Mouse (Mus musculus): ENCODE data around the gene Prcp. TPM values are rescaled to one million over a fixed set of nuclear protein-coding genes. Genes with fewer than 3 reads are reported as not detected.
A peak's percentile ranks its signal among the peaks of the same experiment; 100 is the strongest.
"Not testable (repeated sequence)": the region's sequence is repeated elsewhere in the genome, so short reads cannot be mapped to it uniquely, and the experiment has no call there.

Gene Prcp
- polyA plus RNA-seq, 1 experiment from 2014 or later, result 30.0 TPM

DNA sequence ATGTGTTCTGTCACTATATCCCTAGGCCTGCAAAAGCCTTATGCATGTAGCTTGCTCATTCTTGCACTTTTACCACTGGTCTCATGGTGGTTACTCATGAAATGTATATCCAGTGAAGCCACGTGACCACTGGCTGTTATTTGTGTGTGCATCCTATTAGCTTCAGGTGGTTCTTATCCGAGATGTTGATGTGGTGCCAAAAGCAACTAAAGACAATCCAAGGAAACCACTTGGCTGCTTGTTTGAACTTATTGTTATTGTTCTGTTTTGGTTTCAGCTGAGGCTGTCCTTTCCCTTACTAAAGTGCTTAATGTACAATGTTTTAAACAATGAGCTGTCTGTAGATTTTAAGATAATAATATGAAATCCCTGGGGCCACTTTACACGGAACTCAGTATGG lies 85.5 kb downstream of the Prcp start:
- Histone ChIP-seq H3K27me3 (replicated peaks; ENCODE audit: insufficient read depth, low read length) (no peaks in the 10 kb centered on the region), H3K9ac (replicated peaks; ENCODE audit: low read depth) (no peak overlapping the region), H3K4me2 (replicated peaks; ENCODE audit: low read depth, low read length) (no peak overlapping the region), H3K27ac (ENCODE audit: low read length) (no peak overlapping the region), H3K4me3 (ENCODE audit: low read depth, low read length) (no peak overlapping the region), H3K36me3 (ENCODE audit: insufficient read depth, low read length) (no peaks in the 10 kb centered on the region), H3K9me3 (ENCODE audit: low read length) (no peaks in the 10 kb centered on the region), H3K4me1 (ENCODE audit: insufficient read depth, low read depth, low read length) (no peaks in the 10 kb centered on the region)
- WGBS, result 42% methylated on average over 3 of the region's 3 CpGs
- ATAC-seq, result peak; percentile 44
- peak; percentile 46 for DNase-seq (ENCODE audit: low spot score)
- TF ChIP-seq CTCF (IDR thresholded peaks at IDR 0.05) (no peak), EP300 (IDR thresholded peaks at IDR 0.05) (no peak)

DNA sequence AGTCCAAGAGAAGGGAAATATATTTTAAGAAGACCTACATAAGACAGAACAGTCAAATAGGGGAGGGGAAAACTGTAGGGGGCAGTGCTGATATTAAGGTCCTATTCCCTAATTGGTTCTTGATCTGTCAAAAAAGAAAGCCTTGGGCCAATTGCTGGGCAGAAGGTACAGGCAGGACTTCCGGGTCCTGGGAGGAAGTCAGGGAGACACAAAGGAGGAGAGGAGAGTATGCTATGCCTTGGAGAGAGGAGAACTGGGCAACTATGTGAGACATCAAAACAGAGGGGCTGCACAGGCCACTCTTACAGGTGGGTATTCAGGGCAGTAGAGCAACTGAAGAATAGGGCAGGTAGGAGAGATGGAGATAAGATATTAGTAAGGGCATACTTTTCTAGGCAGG lies 87.6 kb downstream of the Prcp start:
- ATAC-seq, result no peak
- H3K4me3 ChIP-seq (ENCODE audit: low read depth, low read length), result no peak overlapping the region
- H3K9ac ChIP-seq (replicated peaks; ENCODE audit: low read depth), result no peak overlapping the region
- no peaks in the 10 kb centered on the region for H3K27me3 ChIP-seq (replicated peaks; ENCODE audit: insufficient read depth, low read length)
- H3K4me2 ChIP-seq (replicated peaks; ENCODE audit: low read depth, low read length), result no peak overlapping the region
- H3K36me3 ChIP-seq (ENCODE audit: insufficient read depth, low read length), result no peaks in the 10 kb centered on the region
- WGBS, result 38% methylated on average over 1 of the region's 1 CpGs
- no peaks in the 10 kb centered on the region for H3K4me1 ChIP-seq (ENCODE audit: insufficient read depth, low read depth, low read length)
- H3K9me3 ChIP-seq (ENCODE audit: low read length), result no peaks in the 10 kb centered on the region
- no peak for DNase-seq (ENCODE audit: low spot score)
- H3K27ac ChIP-seq (ENCODE audit: low read length), result no peak overlapping the region
- no peak for TF ChIP-seq CTCF (IDR thresholded peaks at IDR 0.05)
- no peak for TF ChIP-seq EP300 (IDR thresholded peaks at IDR 0.05)

DNA sequence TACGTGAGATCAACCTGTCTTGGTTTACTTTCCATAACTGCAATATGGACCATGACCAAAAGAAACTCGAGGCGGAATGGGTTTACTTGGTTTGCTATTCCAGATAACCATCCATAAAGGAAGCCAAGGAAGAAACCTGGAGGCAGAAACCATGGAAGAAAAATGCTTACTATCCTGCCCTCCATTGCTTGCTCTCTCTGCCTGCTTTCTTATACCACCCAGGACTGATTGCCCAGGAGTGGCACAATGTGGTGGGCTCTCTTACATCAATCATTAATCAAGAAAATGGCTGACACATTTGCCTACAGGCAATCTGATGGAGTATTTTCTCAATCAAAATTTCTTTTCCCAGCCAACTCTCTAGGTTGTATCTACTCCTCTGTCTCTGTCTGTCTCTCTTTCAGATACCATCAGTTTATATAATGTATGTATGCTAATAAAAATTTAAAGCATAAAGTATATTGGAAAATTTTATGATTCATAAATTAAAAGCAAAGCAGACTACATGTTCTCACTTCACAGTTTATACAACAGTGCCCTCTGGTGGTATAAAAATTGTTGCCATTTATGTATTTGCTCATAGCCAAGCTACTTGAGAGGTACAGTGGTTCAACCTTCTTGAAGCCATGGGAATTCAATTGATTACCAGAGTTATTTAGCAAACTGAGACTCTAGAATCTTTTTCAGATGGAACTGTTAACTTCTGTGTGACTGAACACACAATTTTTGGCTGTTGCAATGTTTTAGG lies 90.7 kb downstream of the Prcp start:
- H3K4me1 ChIP-seq (ENCODE audit: insufficient read depth, low read depth, low read length), result no peaks in the 10 kb centered on the region
- H3K27ac ChIP-seq (ENCODE audit: low read length), result no peak overlapping the region
- no peaks in the 10 kb centered on the region for H3K27me3 ChIP-seq (replicated peaks; ENCODE audit: insufficient read depth, low read length)
- WGBS, result 65% methylated on average over 3 of the region's 3 CpGs
- no peak overlapping the region for H3K4me2 ChIP-seq (replicated peaks; ENCODE audit: low read depth, low read length)
- H3K4me3 ChIP-seq (ENCODE audit: low read depth, low read length), result no peak overlapping the region
- TF ChIP-seq EP300 (IDR thresholded peaks at IDR 0.05), result no peak
- peak; percentile 75 for TF ChIP-seq CTCF (IDR thresholded peaks at IDR 0.05)
- no peak overlapping the region for H3K9ac ChIP-seq (replicated peaks; ENCODE audit: low read depth)
- H3K36me3 ChIP-seq (ENCODE audit: insufficient read depth, low read length), result no peaks in the 10 kb centered on the region
- DNase-seq (ENCODE audit: low spot score) (peak; percentile 72), ATAC-seq (no peak)
- H3K9me3 ChIP-seq (ENCODE audit: low read length), result no peaks in the 10 kb centered on the region

DNA sequence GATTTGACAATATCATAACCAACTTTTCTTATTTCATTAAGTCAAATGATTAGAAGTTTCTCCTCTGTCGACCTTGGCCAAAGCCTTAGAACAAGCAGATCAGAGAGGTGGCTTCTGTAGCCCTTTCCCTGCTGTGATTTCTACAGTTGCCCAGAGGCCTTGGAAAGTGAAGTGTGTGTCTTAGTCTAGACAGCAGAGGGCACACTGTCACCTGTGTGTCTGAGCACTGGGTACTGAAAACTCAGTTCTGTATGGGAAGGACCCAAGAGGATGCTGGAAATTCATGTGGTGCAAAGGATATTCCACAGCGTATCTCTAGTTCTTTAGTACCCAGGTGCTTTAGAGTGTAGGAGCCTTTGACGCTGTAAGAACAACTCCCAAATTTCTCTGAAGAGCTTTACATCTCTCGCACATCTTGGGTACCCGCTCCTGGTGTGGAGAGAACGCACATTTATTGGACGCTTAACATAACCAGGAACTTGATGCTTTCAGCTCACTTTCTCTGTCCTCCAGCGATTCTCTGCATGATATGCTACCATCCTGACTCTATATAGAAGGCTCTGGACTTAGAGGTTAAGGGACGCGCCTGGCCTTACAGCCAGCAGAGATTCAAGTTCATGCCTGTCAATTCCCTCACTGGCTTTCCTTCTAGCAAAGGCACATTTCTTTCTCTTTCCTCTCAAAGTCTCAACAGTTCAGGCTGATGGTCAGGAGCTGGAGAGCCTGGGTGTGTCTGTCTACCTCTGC lies 93.3 kb downstream of the Prcp start:
- peak; percentile 32 for DNase-seq (ENCODE audit: low spot score)
- peak; percentile 70 for TF ChIP-seq CTCF (IDR thresholded peaks at IDR 0.05)
- TF ChIP-seq EP300 (IDR thresholded peaks at IDR 0.05), result no peak
- 66% methylated on average over 10 of the region's 10 CpGs for WGBS
- Histone ChIP-seq H3K27ac (ENCODE audit: low read length) (no peak overlapping the region), H3K4me2 (replicated peaks; ENCODE audit: low read depth, low read length) (no peak overlapping the region), H3K36me3 (ENCODE audit: insufficient read depth, low read length) (no peaks in the 10 kb centered on the region), H3K27me3 (replicated peaks; ENCODE audit: insufficient read depth, low read length) (no peaks in the 10 kb centered on the region), H3K4me3 (ENCODE audit: low read depth, low read length) (no peak overlapping the region), H3K4me1 (ENCODE audit: insufficient read depth, low read depth, low read length) (no peaks in the 10 kb centered on the region), H3K9me3 (ENCODE audit: low read length) (no peaks in the 10 kb centered on the region), H3K9ac (replicated peaks; ENCODE audit: low read depth) (no peak overlapping the region)
- no peak for ATAC-seq

DNA sequence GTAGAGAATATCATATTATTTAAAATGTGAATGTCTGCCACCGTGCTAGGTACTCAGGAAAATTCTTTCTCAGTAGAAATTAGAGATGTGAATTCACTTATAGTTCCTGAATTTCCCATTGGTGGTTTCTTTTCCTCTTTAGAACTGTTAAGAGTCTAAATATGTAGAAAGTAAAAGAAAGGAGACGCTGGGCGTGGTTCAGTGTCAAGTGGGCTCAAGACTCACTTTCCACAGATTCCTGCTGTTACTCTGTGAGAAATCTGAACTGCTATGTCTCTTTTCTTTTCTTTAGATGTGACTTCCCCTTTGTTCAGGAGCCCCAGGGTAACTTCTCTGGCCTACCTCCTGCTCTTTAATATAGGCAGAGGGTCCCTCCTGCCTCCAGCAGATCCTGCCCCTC lies 103.2 kb downstream of the Prcp start:
- no peak overlapping the region for H3K27ac ChIP-seq (ENCODE audit: low read length)
- ATAC-seq (no peak), DNase-seq (ENCODE audit: low spot score) (peak; percentile 8)
- TF ChIP-seq EP300 (IDR thresholded peaks at IDR 0.05) (no peak), CTCF (IDR thresholded peaks at IDR 0.05) (no peak)
- no peaks in the 10 kb centered on the region for H3K27me3 ChIP-seq (replicated peaks; ENCODE audit: insufficient read depth, low read length)
- H3K9ac ChIP-seq (replicated peaks; ENCODE audit: low read depth), result no peak overlapping the region
- H3K36me3 ChIP-seq (ENCODE audit: insufficient read depth, low read length), result no peaks in the 10 kb centered on the region
- no peaks in the 10 kb centered on the region for H3K9me3 ChIP-seq (ENCODE audit: low read length)
- no peaks in the 10 kb centered on the region for H3K4me1 ChIP-seq (ENCODE audit: insufficient read depth, low read depth, low read length)
- no peak overlapping the region for H3K4me3 ChIP-seq (ENCODE audit: low read depth, low read length)
- 55% methylated on average over 3 of the region's 3 CpGs for WGBS
- H3K4me2 ChIP-seq (replicated peaks; ENCODE audit: low read depth, low read length), result no peak overlapping the region

DNA sequence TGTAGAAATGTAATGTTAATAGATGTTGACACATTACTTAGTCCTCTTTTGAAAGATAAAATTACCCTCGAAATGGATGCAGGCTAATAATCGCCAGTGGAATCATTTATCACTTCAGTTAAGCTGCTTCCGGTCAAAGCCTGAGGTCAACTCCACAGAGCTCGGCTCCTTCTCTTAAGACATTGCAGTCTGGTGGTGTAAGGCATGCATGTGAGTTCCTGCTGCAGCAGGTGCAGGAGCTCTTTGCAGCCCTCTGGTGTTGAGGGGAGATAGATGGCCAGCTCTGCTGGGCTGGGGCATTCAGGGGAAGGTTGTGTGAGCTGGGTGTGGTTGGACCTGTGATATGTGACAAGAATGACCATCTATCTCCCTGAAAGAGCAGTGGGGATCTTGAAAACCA lies 104.0 kb downstream of the Prcp start:
- Histone ChIP-seq H3K36me3 (ENCODE audit: insufficient read depth, low read length) (no peaks in the 10 kb centered on the region), H3K27me3 (replicated peaks; ENCODE audit: insufficient read depth, low read length) (no peaks in the 10 kb centered on the region), H3K4me1 (ENCODE audit: insufficient read depth, low read depth, low read length) (no peaks in the 10 kb centered on the region), H3K9ac (replicated peaks; ENCODE audit: low read depth) (no peak overlapping the region), H3K27ac (ENCODE audit: low read length) (no peak overlapping the region), H3K4me3 (ENCODE audit: low read depth, low read length) (no peak overlapping the region), H3K9me3 (ENCODE audit: low read length) (no peaks in the 10 kb centered on the region), H3K4me2 (replicated peaks; ENCODE audit: low read depth, low read length) (no peak overlapping the region)
- TF ChIP-seq CTCF (IDR thresholded peaks at IDR 0.05) (no peak), EP300 (IDR thresholded peaks at IDR 0.05) (no peak)
- no peak for ATAC-seq
- no peak for DNase-seq (ENCODE audit: low spot score)
- 65% methylated on average over 4 of the region's 4 CpGs for WGBS

DNA sequence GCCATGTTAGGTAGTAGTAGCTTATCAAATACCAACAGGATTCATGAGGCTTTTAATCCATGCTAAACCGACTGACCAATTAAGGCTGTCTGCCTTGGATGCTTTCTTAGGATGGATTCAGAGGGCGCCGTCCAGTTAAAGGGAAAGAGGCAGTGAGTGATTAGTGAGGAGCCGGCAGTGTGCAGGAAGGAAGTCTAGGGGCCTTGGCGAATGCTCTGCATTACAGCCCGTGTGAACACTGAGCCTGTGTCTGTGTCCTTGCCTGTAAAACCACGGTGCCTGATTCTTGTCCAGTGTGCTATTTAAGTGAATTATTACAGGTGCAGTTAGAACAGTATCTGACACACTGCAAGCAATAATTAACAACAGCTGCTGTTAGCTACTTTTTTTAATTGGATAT lies 104.5 kb downstream of the Prcp start:
- H3K36me3 ChIP-seq (ENCODE audit: insufficient read depth, low read length); H3K27ac ChIP-seq (ENCODE audit: low read length); H3K4me3 ChIP-seq (ENCODE audit: low read depth, low read length); H3K4me2 ChIP-seq (replicated peaks; ENCODE audit: low read depth, low read length); DNase-seq (ENCODE audit: low spot score); H3K9me3 ChIP-seq (ENCODE audit: low read length); H3K9ac ChIP-seq (replicated peaks; ENCODE audit: low read depth); H3K27me3 ChIP-seq (replicated peaks; ENCODE audit: insufficient read depth, low read length); H3K4me1 ChIP-seq (ENCODE audit: insufficient read depth, low read depth, low read length): not testable (repeated sequence)
- 47% methylated on average over 5 of the region's 7 CpGs for WGBS
- ATAC-seq, result peak; percentile 37; the same call in 1 of the 2 replicates

Measured in lung, postnatal 0 days (tissue).